Mouse (Mus musculus) cortical plate, adult 2 months (tissue): Measurements from ENCODE around the gene Rfk. TPM values are rescaled to one million over a fixed set of nuclear protein-coding genes. Genes with fewer than 3 reads are reported as not detected.

ENCODE experiments used
- H3K27ac ChIP-seq: fragments of 200-500 bp; 2 replicates; pipeline ENCODE4 v1.5.1; 2012; ENCODE audit warnings: low read length, control low read depth, inconsistent platforms; ENCODE audit not compliant: insufficient read depth
- H3K4me1 ChIP-seq: fragments of 200-500 bp; 2 replicates; pipeline ENCODE4 v1.6.1; 2011; ENCODE audit warnings: low read length; ENCODE audit not compliant: control insufficient read depth, insufficient read depth
- H3K4me3 ChIP-seq: fragments of 200-500 bp; 2 replicates; pipeline ENCODE4 v1.5.1; 2011; ENCODE audit warnings: mild to moderate bottlenecking, low read length, control low read depth; ENCODE audit not compliant: insufficient read depth
- CTCF ChIP-seq: fragments of 200-500 bp; IDR thresholded peaks from 2 replicates; pipeline ENCODE4 v1.5.1; 2011; ENCODE audit warnings: mild to moderate bottlenecking, control low read depth, low read length; ENCODE audit not compliant: insufficient read depth; ENCODE audit errors: extremely low read depth
- POLR2A ChIP-seq: fragments of 200-500 bp; IDR thresholded peaks from 2 replicates; pipeline ENCODE4 v1.6.1; 2011; ENCODE audit warnings: mild to moderate bottlenecking, low read length, control low read depth; ENCODE audit not compliant: insufficient read depth; ENCODE audit errors: extremely low read depth
- polyA plus RNA-seq: library from polyadenylated mRNA; depleted of rRNA; stranded (reverse); fragments of >200 nt; gene quantifications from 2 replicates; pipeline ENCODE4 v1.2.3, GENCODE M21; 2012

The Rfk gene
- polyA plus RNA-seq, 1 experiment: 54.2 TPM

- H3K27ac ChIP-seq: no peak overlapping the region
- H3K4me1 ChIP-seq: no peaks in the 10 kb centered on the region; the same call in 1 of the 2 replicates
- no peak overlapping the region for H3K4me3 ChIP-seq
- TF ChIP-seq CTCF: no peak
- TF ChIP-seq POLR2A: no peak
Measured at GRCm38 (mm10) chr19:17400571-17400970, 6.7 kb downstream of the Rfk start.

GRCm38 (mm10) chr19:17403175-17403574 lies 9.3 kb downstream of the Rfk start:
- no peak for TF ChIP-seq POLR2A
- TF ChIP-seq CTCF: no peak
- no peak overlapping the region for H3K4me3 ChIP-seq
- H3K27ac ChIP-seq: no peak overlapping the region
- H3K4me1 ChIP-seq: no peaks in the 10 kb centered on the region

- Histone ChIP-seq H3K4me3 (no peak overlapping the region), H3K4me1 (no peaks in the 10 kb centered on the region), H3K27ac (no peak overlapping the region)
- TF ChIP-seq CTCF (no peak), POLR2A (no peak)
Measured at GRCm38 (mm10) chr19:17406823-17407222, 13.0 kb downstream of the Rfk start.

GRCm38 (mm10) chr19:17408591-17408990 lies 14.7 kb downstream of the Rfk start:
- Histone ChIP-seq H3K4me1 (no peaks in the 10 kb centered on the region), H3K4me3 (no peak overlapping the region), H3K27ac (no peak overlapping the region)
- TF ChIP-seq POLR2A: no peak
- no peak for TF ChIP-seq CTCF

GRCm38 (mm10) chr19:17409351-17409750 lies 15.5 kb downstream of the Rfk start:
- no peak overlapping the region for H3K27ac ChIP-seq
- no peak overlapping the region for H3K4me3 ChIP-seq
- no peaks in the 10 kb centered on the region for H3K4me1 ChIP-seq
- no peak for TF ChIP-seq POLR2A
- TF ChIP-seq CTCF: no peak

- H3K4me1 ChIP-seq: no peaks in the 10 kb centered on the region
- no peak overlapping the region for H3K4me3 ChIP-seq
- no peak overlapping the region for H3K27ac ChIP-seq
- TF ChIP-seq POLR2A (no peak), CTCF (no peak)
Measured at GRCm38 (mm10) chr19:17410465-17411065, 16.7 kb downstream of the Rfk start.

- Histone ChIP-seq H3K4me1 (no peaks in the 10 kb centered on the region), H3K4me3 (no peak overlapping the region), H3K27ac (no peak overlapping the region)
- TF ChIP-seq POLR2A: no peak
- no peak for TF ChIP-seq CTCF
Measured at GRCm38 (mm10) chr19:17412915-17413459, 19.1 kb downstream of the Rfk start.

- H3K4me3 ChIP-seq: no peak overlapping the region
- TF ChIP-seq CTCF (no peak), POLR2A (no peak)
- no peak overlapping the region for H3K27ac ChIP-seq
- H3K4me1 ChIP-seq: no peaks in the 10 kb centered on the region
Measured at GRCm38 (mm10) chr19:17417855-17418254, 24.0 kb downstream of the Rfk start.

- no peak overlapping the region for H3K27ac ChIP-seq
- TF ChIP-seq CTCF: no peak
- TF ChIP-seq POLR2A: no peak
- no peak overlapping the region for H3K4me3 ChIP-seq
- no peaks in the 10 kb centered on the region for H3K4me1 ChIP-seq
Measured at GRCm38 (mm10) chr19:17423306-17423705, 29.5 kb downstream of the Rfk start.

- no peak overlapping the region for H3K4me3 ChIP-seq
- no peaks in the 10 kb centered on the region for H3K4me1 ChIP-seq
- H3K27ac ChIP-seq: no peak overlapping the region
- no peak for TF ChIP-seq POLR2A
- no peak for TF ChIP-seq CTCF
Measured at GRCm38 (mm10) chr19:17427824-17428560, 34.1 kb downstream of the Rfk start.
